Mouse (Mus musculus) spleen, adult 2 months (tissue): Measurements from ENCODE around the gene Slc6a17.

Source experiments
- CTCF ChIP-seq: fragments of 200-500 bp; IDR thresholded peaks from 2 replicates; pipeline ENCODE4 v1.5.1; 2011; ENCODE audit warnings: mild to moderate bottlenecking, inconsistent platforms; ENCODE audit not compliant: insufficient read depth, insufficient read length, insufficient replicate concordance; ENCODE audit errors: extremely low read depth
- POLR2A ChIP-seq: fragments of 200-500 bp; IDR thresholded peaks from 2 replicates; pipeline ENCODE4 v1.6.1; 2011; ENCODE audit warnings: low read depth, low read length, inconsistent platforms

DNA sequence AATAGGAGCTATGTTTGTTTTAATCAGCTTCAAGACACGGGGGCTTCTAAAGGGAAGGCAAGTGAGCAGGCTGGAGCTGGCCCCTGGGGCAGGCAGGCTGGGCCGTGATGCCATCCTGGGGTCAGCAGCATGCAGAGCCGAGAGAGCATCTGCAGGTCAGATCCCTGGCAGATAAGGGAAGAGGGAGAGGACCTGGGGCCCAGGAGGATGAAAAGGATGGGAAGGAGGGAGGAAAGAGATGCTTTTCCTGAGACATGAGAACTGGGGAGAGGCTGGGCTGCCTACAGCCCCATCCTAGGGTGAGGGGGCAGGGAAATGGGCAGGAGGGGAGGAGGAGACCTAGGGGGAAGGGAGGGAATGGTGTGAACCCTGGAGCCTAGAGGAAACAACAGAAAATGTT is 47.5 kb upstream of the Slc6a17 start:
- TF ChIP-seq POLR2A, result no peak
- TF ChIP-seq CTCF, result no peak
